In genomic region chr12:111401454-111402184, GRCm38 (mm10) we compare ENCODE assay signal across 9 mouse cellular contexts. TPM values are rescaled to one million over a fixed set of nuclear protein-coding genes. Genes with fewer than 3 reads are reported as not detected.
A peak's percentile ranks its signal among the peaks of the same experiment; 100 is the strongest.
DNase-seq lines count a peak whose midpoint lies in the region; ATAC-seq lines count a peak whose summit lies in the region.
"Had no signal": no experiment of that assay in that cellular context is flagged by ENCODE, and none has a peak within 500 bp of the region (broad histone marks: within the 10 kb centered on the region; RNA-seq: fewer than 3 reads in every experiment).

No protein-coding gene starts in this region.

- peaks cover 3% of the 10 kb centered on the region for H3K4me1 ChIP-seq in embryonic facial prominence, embryonic 14.5 days (ENCODE audit: control insufficient read depth, insufficient read depth, low read length)
- peaks cover 19% of the 10 kb centered on the region for H3K4me1 ChIP-seq in heart, embryonic 15.5 days (replicated peaks)
- H3K4me1 ChIP-seq in liver, embryonic 12.5 days, result 0 out of 2 replicates have a peak, but pooled peaks cover 2% of the 10 kb centered on the region
- H3K4me1 ChIP-seq in neural tube, embryonic 12.5 days, result peaks cover 1% of the 10 kb centered on the region; the same call in 1 of the 2 replicates

- H3K9ac ChIP-seq in embryonic facial prominence, embryonic 14.5 days (ENCODE audit: low read depth, low read length), result no peak overlapping the region
- H3K9ac ChIP-seq in heart, embryonic 15.5 days, result no peak overlapping the region
- no peak overlapping the region for H3K9ac ChIP-seq in liver, embryonic 12.5 days
- H3K9ac ChIP-seq in neural tube, embryonic 12.5 days, result no peak overlapping the region

- no peak overlapping the region for H3K27ac ChIP-seq in embryonic facial prominence, embryonic 14.5 days (replicated peaks; ENCODE audit: low read depth, low read length)
- no peak overlapping the region for H3K27ac ChIP-seq in heart, embryonic 15.5 days
- no peak overlapping the region for H3K27ac ChIP-seq in liver, embryonic 12.5 days
- H3K27ac ChIP-seq in neural tube, embryonic 12.5 days, result no peak overlapping the region
- H3K27ac ChIP-seq: macrophage had no signal

- 19% methylated on average over 15 of the region's 15 CpGs for WGBS in embryonic facial prominence, embryonic 14.5 days
- WGBS in heart, embryonic 15.5 days, result 21% methylated on average over 15 of the region's 15 CpGs
- 20% methylated on average over 15 of the region's 15 CpGs for WGBS in liver, embryonic 12.5 days (ENCODE audit: insufficient replicate concordance)
- WGBS in neural tube, embryonic 12.5 days, result 20% methylated on average over 15 of the region's 15 CpGs

- peak; percentile 77 for ATAC-seq in embryonic facial prominence, embryonic 14.5 days (ENCODE audit: low read depth)
- ATAC-seq in heart, embryonic 15.5 days (replicated peaks; ENCODE audit: insufficient number of reproducible peaks, insufficient read depth, low FRiP score, low read depth), result 0 out of 2 replicates have a peak, but pooled peaks have one; percentile 45
- peak; percentile 56; the same call in 1 of the 2 replicates for ATAC-seq in liver, embryonic 12.5 days
- ATAC-seq in neural tube, embryonic 12.5 days (ENCODE audit: low FRiP score, low read depth), result 0 out of 2 replicates have a peak, but pooled peaks have one; percentile 25

- H3K9me3 ChIP-seq in embryonic facial prominence, embryonic 14.5 days (ENCODE audit: control insufficient read depth, low read length), result no peaks in the 10 kb centered on the region
- H3K9me3 ChIP-seq in heart, embryonic 15.5 days (replicated peaks), result no peaks in the 10 kb centered on the region
- H3K9me3 ChIP-seq in liver, embryonic 12.5 days (replicated peaks), result no peaks in the 10 kb centered on the region
- no peaks in the 10 kb centered on the region for H3K9me3 ChIP-seq in neural tube, embryonic 12.5 days

- no peak overlapping the region for H3K4me2 ChIP-seq in embryonic facial prominence, embryonic 14.5 days (ENCODE audit: low read depth, low read length)
- H3K4me2 ChIP-seq in heart, embryonic 15.5 days, result 0 out of 2 replicates have a peak overlapping the region, but pooled peaks have one; percentile 14
- H3K4me2 ChIP-seq in liver, embryonic 12.5 days, result no peak overlapping the region
- no peak overlapping the region for H3K4me2 ChIP-seq in neural tube, embryonic 12.5 days (replicated peaks)

- H3K4me3 ChIP-seq in embryonic facial prominence, embryonic 14.5 days (ENCODE audit: low read depth, low read length), result no peak overlapping the region
- H3K4me3 ChIP-seq in heart, embryonic 15.5 days, result no peak overlapping the region
- H3K4me3 ChIP-seq in liver, embryonic 12.5 days, result no peak overlapping the region
- no peak overlapping the region for H3K4me3 ChIP-seq in neural tube, embryonic 12.5 days

- peak; percentile 86 for DNase-seq in ES-CJ7 (ENCODE audit: low read depth, low spot score)
- DNase-seq in adrenal gland, postnatal 36 days, result peak; percentile 76 to 83
- DNase-seq in embryonic facial prominence, embryonic 14.5 days (ENCODE audit: low spot score), result peak; percentile 86
- peak; percentile 91 for DNase-seq in kidney, postnatal 10 days
- peak; percentile 62 to 80 for DNase-seq in urinary bladder, postnatal 4 days (ENCODE audit: low spot score in 2 of 2)

- no peaks in the 10 kb centered on the region for H3K36me3 ChIP-seq in embryonic facial prominence, embryonic 14.5 days (ENCODE audit: control insufficient read depth, insufficient read depth, low read length)
- H3K36me3 ChIP-seq in heart, embryonic 15.5 days, result no peaks in the 10 kb centered on the region
- H3K36me3 ChIP-seq in liver, embryonic 12.5 days, result no peaks in the 10 kb centered on the region
- no peaks in the 10 kb centered on the region for H3K36me3 ChIP-seq in neural tube, embryonic 12.5 days

- peaks cover 10% of the 10 kb centered on the region for H3K27me3 ChIP-seq in embryonic facial prominence, embryonic 14.5 days (replicated peaks; ENCODE audit: control insufficient read depth, insufficient read depth, low read length)
- peaks cover 21% of the 10 kb centered on the region for H3K27me3 ChIP-seq in heart, embryonic 15.5 days
- peaks cover 68% of the 10 kb centered on the region for H3K27me3 ChIP-seq in liver, embryonic 12.5 days (replicated peaks)
- peaks cover 26% of the 10 kb centered on the region for H3K27me3 ChIP-seq in neural tube, embryonic 12.5 days (replicated peaks)

RNA-seq across cellular contexts. Expression of gene Lbhd2, which starts 5.0 kb away (rescaled TPM):
- total RNA-seq in adrenal gland, postnatal 36 days (2021), result under 1 TPM in 1 of 2 experiments, not detected in 1; 0.59 TPM
- polyA plus RNA-seq in embryonic facial prominence, embryonic 14.5 days (2014; fragmentation: Nextera tagmentation; extraction: Ambion mirVana), result 5.5 and 5.8 TPM in 2 replicates
- polyA plus RNA-seq in heart, embryonic 15.5 days (2015; fragmentation: Nextera tagmentation; extraction: Ambion mirVana), result 0.45 and 1.6 TPM in 2 replicates
- polyA plus RNA-seq in liver, embryonic 12.5 days (2016; fragmentation: Nextera tagmentation; extraction: Ambion mirVana), result 0.28 TPM in 1 of 2 replicates, not detected in the other
- 0.42 and 0.51 TPM in 2 replicates for polyA plus RNA-seq in neural tube, embryonic 12.5 days (2016; fragmentation: Nextera tagmentation; extraction: Ambion mirVana)
- polyA plus RNA-seq: macrophage had no signal

RNA-seq across cellular contexts. Expression of gene Exoc3l4, which starts 15.2 kb away (rescaled TPM):
- 1 to 10 TPM; 4.8 to 6.7 TPM for total RNA-seq in adrenal gland, postnatal 36 days (2021)
- 8.7 and 9.4 TPM in 2 replicates for polyA plus RNA-seq in embryonic facial prominence, embryonic 14.5 days (2014; fragmentation: Nextera tagmentation; extraction: Ambion mirVana)
- 8.0 and 15.1 TPM in 2 replicates for polyA plus RNA-seq in heart, embryonic 15.5 days (2015; fragmentation: Nextera tagmentation; extraction: Ambion mirVana)
- polyA plus RNA-seq in liver, embryonic 12.5 days (2016; fragmentation: Nextera tagmentation; extraction: Ambion mirVana), result 15.5 and 18.2 TPM in 2 replicates
- 3.0 and 3.3 TPM in 2 replicates for polyA plus RNA-seq in neural tube, embryonic 12.5 days (2016; fragmentation: Nextera tagmentation; extraction: Ambion mirVana)

RNA-seq across cellular contexts. Expression of gene Cdc42bpb, which starts 24.1 kb away (rescaled TPM):
- total RNA-seq in adrenal gland, postnatal 36 days (2021), result 100 to 1,000 TPM; 112 to 153 TPM
- polyA plus RNA-seq in embryonic facial prominence, embryonic 14.5 days (2014; fragmentation: Nextera tagmentation; extraction: Ambion mirVana), result 37.7 and 41.5 TPM in 2 replicates
- polyA plus RNA-seq in heart, embryonic 15.5 days (2015; fragmentation: Nextera tagmentation; extraction: Ambion mirVana), result 20.1 and 26.7 TPM in 2 replicates
- polyA plus RNA-seq in liver, embryonic 12.5 days (2016; fragmentation: Nextera tagmentation; extraction: Ambion mirVana), result 13.0 and 15.1 TPM in 2 replicates
- 41.7 and 44.9 TPM in 2 replicates for polyA plus RNA-seq in neural tube, embryonic 12.5 days (2016; fragmentation: Nextera tagmentation; extraction: Ambion mirVana)

RNA-seq across cellular contexts. Expression of gene Tnfaip2, which starts 40.6 kb away (rescaled TPM):
- 10 to 100 TPM; 13.9 to 14.3 TPM for total RNA-seq in adrenal gland, postnatal 36 days (2021)
- 9.8 and 11.7 TPM in 2 replicates for polyA plus RNA-seq in embryonic facial prominence, embryonic 14.5 days (2014; fragmentation: Nextera tagmentation; extraction: Ambion mirVana)
- polyA plus RNA-seq in heart, embryonic 15.5 days (2015; fragmentation: Nextera tagmentation; extraction: Ambion mirVana), result 4.8 and 8.1 TPM in 2 replicates
- polyA plus RNA-seq in liver, embryonic 12.5 days (2016; fragmentation: Nextera tagmentation; extraction: Ambion mirVana), result 88.6 and 94.9 TPM in 2 replicates
- polyA plus RNA-seq in neural tube, embryonic 12.5 days (2016; fragmentation: Nextera tagmentation; extraction: Ambion mirVana), result 1.9 and 3.3 TPM in 2 replicates

Comparison
In these comparisons a context has a peak if more than half of its experiments do, and no peak if none do; other contexts are left out.
1. ATAC-seq: peak in every context shown above with its lines; median percentile 77 in embryonic facial prominence, embryonic 14.5 days; 56 in liver, embryonic 12.5 days; 45 in heart, embryonic 15.5 days; 25 in neural tube, embryonic 12.5 days.